Mouse (Mus musculus): ENCODE measurements around the gene Ccdc154.
"Not testable (repeated sequence)": the region's sequence is repeated elsewhere in the genome, so short reads cannot be mapped to it uniquely, and the experiment has no call there.

Gene Ccdc154

DNA sequence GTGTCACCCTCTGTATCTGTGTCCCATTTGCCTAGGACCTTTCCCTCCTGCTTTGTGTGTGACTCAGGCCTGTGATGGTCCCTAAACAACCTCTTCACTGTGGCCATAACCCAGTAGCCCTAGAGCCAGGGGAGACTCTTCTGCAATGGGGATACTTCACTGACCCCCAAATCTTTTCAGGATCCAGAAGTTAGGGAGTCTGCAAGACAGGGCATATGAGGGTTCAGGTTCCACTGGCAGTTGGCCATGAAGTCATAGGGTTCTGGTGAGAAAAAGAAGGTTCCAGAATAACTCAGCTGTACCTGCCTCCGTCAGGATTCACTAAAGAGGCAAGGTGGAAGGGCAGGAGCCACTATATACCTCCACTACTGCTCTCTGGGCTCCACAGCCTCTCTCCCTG is at the start of gene Ccdc154:
Ccdc154 (plus strand) TSS at position 301 of the 400 bp plus-strand sequence.
- no peak for DNase-seq (ENCODE audit: low read depth, low spot score)

DNA sequence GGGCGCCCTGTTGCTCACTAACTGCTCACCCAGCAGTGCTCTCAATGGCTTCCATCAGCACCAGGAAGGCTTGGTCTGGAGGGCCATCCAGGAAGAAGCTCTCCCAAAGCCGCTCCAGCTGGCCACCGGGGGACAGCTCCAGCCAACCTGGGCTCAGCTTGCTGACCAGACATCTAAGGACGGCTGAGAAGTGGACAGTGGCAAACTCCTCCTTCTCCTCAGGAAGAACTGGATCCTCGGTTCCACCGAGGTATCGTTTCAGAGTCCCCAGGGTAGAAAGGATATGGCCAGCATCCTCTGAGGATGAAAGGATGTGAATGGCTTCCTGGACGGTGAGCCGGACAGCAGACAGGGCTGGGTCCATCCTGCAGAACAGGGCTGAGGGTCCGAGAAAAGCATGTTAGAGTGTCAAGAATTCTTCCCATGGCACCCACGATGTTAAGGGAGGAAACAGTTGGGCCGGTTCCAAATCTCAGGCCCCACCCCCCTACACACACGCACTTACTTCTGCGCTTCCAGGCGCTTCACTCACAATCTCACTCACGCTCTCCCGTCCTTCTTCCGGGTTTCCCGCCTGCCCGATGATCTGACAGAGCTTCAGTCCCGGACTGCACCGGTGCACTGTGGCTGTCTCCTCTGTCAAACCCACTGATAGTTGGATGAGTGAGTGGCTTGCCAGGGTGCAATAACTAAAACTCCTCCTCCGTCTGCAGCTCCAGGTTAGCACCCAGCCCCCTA is 47.2 kb upstream of the Ccdc154 start:
- peak; percentile 34 for DNase-seq (ENCODE audit: low read depth, low spot score)

DNA sequence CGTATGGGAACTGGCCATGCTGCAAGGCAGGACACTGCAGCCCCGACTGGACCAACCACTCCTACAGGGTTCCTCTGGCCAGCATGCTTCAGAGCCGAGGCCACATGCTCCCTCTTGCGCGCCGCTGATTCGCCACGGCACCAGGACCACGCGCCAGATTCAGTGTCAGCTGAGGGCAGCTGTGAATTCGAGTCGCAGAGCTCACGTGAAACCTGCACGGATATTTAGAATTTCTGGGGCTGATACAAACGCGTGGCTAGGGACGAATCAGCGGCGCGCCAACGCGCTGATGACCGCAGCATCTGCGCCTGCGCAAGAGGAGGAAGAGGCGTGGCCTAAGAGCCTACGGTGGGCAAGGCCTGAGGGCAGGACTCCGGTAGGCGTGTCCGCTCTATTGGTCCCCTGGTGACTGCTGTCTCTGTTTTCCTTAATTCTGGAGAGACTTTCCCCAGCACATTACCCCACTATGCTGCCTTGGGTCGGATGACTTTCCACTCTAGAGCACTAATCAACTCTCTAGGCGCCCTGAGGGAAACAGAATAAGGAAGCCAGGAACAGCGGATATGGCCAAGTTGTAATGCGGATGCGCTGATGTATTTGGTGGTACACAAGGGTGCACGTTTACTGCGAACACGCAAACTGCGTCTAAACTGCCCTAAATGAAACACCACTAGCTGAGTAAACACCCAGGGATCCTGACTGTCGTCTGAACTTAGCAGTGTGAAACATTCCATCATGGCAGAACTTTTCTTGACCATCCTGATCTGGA is 46.4 kb upstream of the Ccdc154 start, which contains the start of gene Telo2:
Telo2 (minus strand) TSS at position 304 of the 769 bp plus-strand sequence.
- peak; percentile 91 for DNase-seq (ENCODE audit: low read depth, low spot score)

DNA sequence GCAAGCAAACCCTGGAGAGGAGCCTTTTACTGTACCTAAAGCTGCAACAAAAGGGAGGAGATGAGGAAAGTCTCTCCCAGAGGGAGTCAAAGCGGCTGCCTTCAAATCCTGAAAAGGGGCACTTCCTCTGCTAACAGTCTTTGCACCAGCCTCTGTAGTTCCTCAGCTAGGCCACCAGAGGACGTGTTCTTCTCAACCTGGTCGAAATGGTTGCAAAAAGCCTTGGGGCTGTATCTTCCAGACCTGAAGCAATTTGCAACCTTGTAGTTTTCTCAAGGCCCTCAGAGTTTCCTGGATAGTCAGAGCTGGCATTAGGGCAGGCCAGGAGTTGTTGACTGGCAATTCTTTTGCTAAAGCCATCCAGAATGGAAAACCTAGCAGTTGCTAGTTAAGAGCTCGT is 45.0 kb upstream of the Ccdc154 start:
- peak; percentile 72 for DNase-seq (ENCODE audit: low read depth, low spot score)

DNA sequence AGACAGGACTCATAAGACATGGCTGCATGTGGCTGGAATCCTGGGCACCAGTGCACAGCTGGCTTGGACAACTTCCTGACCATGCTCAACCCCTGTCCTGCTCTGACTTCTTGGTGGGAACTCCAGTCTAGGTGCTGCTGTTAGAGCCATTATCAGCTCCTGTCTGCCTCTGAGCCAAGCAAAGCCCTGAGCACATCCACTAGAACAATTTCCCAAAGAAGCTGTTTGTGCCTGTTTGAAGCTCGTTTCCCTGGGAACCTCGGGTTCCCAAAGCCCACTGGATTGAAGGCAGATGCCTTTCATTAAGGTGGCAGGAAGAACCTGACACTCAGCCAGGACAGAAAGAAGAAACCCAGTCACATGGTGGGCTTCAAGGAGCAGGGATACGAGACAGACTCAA is 41.9 kb upstream of the Ccdc154 start, which contains the start of gene Ptx4:
Ptx4 (plus strand) TSS at position 355 of the 400 bp plus-strand sequence.
- DNase-seq (ENCODE audit: low read depth, low spot score), result no peak

DNA sequence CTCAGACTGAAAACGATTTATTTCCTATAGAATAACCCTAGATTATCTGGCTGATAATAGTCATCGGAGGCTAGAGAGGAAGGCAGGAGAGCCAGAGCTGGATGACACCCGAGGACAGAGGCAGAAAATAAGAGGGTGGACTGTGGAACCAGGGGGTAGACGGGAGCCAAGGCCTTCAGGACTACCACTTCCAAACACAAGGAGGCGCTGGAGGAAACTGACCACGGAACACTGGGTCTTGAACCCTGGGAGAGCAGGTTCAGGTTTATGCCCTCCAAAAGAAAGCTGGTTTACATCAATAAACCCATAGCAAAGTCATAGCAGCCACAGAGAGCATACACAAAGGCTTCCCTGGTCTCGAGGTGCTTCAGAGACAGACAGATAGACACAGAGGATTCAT is 38.3 kb upstream of the Ccdc154 start:
- peak; percentile 37 for DNase-seq (ENCODE audit: low read depth, low spot score)

DNA sequence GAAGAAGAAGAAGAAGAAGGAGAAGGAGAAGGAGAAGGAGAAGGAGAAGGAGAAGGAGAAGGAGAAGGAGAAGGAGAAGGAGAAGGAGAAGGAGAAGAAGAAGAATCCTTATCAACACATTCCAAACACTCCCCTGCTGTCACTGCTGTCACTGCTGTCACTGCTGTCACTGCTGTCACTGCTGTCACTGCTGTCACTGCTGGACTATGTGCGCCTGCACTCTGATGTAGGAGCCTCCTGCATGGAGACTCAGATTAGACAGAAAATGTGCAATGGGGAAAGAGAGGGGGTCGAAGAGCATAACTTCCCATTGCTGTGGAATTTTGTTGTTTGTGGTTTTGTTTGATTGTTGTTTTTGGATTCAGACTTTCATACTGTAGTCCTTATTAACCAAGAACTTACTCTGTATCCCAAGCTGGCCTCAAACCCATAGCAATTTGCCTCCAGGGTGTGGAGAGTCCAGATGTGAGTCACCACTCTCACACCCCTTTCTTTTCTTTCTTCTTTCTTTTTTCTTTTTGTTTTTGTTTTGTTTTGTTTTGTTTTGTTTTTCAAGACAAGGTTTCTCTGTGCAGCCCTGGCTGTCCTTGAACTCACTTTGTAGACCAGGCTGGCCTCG is 36.7 kb upstream of the Ccdc154 start:
- DNase-seq (ENCODE audit: low read depth, low spot score), result not testable (repeated sequence)

DNA sequence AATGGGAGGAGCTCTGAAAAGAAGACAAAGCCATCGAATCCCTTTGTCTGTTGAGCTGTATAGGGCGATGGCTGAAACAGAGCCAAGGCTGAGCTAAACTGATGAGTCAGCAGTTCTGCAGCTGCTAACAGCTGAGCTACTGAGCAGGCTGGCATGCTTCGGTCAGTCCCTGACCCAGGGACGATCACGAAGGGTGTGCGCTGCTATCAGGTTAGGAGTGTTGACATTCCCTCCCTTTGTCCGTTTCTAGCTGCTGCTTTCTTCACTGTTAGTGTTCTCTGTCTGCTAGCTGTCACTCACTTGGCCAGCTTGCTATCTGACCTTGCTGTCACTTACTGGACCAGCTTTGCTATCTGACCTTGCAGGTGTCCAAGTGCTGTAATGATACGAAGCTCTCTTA is 35.2 kb upstream of the Ccdc154 start:
- peak; percentile 64 for DNase-seq (ENCODE audit: low read depth, low spot score)

DNA sequence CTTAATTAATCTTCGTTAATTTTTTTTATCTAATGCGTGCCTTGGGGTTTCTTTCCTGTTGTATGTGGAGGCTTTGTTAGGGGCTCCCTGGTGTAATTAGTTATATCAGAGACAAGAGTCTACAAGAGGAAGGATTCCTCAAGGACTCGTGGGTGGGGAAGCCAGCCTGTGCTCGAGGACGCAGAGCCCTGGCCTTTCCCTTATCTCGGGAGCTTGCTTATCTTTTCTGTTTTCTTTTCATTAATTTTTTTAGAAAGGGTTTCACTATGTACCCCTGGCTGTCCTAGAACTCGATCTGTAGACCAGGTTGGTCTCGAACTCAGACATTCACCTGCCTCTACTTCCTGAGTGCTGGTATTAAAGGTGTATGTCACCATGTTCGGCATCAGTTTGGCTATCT is 34.6 kb upstream of the Ccdc154 start:
- no peak for DNase-seq (ENCODE audit: low read depth, low spot score)

DNA sequence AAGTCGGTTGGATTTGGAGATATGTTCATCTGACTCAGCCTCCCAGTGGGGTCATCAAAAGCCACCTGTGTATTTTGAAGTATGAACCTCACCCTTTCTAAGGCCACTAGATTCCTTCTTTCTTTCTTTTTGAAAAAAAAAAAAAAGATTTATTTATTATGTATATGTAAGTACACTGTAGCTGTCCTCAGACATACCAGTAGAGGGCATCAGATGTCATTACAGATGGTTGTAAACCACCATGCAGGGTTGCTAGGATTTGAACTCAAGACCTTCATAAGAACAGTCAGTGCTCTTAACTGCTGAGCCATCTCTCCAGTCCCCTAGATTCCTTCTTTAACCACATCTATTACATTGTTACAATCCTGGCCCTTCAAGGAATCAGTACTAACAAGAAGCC is 32.2 kb upstream of the Ccdc154 start:
- DNase-seq (ENCODE audit: low read depth, low spot score), result no peak

DNA sequence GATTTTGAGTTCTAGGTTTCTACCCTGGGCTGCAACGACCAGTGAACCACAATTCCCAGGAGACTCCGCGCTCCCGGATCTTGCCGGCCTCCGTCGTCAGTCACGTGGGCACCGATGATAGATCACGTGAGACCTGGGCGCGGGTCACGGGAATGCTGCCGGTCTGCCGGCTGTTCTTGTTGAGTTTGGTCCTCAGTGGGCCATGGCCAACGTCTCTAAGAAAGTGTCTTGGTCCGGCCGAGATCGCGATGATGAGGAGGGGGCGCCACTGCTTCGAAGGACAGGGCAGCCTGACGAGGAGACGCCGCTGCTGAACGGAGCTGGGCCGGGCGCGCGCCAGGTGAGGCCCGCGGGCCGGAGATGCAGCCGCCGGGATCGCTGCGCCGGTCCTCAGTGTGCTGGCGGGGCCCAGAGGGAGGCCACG is 29.0 kb upstream of the Ccdc154 start, which contains the start of gene Clcn7:
Clcn7 (plus strand) TSS at position 117 of the 424 bp plus-strand sequence.
- peak; percentile 89 for DNase-seq (ENCODE audit: low read depth, low spot score)

DNA sequence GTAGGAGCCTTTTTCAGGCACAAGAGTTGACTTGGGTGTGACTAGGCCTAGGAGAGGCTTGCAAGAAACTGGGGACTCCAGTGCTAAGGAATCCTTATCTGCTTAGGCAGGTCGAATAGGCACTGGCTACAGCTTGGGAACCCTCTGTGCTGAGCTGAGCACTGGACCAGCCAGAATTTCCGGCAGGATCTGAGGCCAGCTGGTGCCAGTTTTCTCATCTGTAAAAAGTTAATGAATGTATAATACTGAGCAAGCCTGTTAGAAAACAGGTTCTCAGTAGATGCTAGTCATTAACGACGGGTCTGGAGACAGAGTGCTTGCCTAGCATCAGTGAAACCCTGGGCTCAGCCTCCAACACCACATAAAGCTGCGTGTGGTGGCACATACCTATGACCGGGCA is 26.6 kb upstream of the Ccdc154 start:
- DNase-seq (ENCODE audit: low read depth, low spot score), result no peak

DNA sequence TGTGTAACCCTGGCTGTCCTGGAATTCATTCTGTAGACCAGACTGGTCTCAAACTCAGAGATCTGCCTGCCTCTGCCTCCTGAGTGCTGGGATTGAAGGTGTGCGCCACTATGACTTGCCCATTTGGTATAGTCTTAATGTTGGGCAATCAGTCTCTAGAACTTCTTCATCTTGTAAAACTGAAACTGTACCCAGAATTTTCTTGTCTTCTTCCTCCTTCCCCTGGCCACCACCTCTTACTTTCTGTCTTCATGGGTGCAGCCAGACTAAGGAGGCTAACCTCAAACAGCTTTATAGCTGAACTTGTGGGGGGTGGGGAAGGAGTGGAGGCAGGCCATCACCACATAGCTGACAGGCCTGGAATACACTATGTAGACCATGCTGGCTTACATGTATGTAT is 23.5 kb upstream of the Ccdc154 start:
- no peak for DNase-seq (ENCODE audit: low read depth, low spot score)

DNA sequence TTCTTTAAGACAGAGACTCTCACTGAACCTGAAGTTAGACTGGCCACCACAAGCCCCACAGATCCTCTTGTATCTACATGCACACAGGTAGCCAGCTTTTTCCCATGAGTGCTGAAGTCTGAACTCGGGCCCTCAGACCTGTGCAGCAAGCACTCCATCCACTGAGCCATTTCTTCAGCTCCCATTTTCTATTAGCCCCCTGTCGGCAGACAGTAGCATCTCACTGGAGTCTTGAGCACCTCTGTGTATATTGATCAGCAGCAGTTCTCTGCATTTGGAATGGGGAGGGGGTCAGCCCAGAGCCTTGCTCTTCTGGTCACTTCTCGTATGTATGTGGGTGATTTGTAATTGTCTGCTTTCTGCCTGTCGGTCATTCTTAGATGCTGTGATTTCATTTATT is 22.3 kb upstream of the Ccdc154 start:
- DNase-seq (ENCODE audit: low read depth, low spot score), result peak; percentile 70

DNA sequence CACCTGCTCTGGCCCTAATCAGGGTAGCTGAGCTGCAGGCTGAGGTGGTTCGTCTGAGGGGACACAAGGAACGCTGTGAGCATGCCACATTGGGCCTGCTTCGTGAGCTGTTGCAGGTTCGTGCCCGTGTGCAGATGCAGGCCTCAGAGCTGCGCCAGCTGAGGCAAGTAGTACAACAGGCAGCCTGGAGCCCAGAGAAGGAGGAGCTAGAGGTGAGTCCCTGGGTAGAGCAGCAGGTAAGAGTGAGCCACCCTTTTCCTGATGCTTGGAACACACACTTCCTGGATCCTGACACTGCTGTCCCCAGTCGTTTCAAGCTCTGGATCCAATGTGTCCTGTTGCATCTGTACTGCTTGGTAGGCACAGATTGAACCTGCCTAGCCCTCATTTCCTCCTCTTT is 1.1 kb downstream of the Ccdc154 start:
- no peak for DNase-seq (ENCODE audit: low read depth, low spot score)

DNA sequence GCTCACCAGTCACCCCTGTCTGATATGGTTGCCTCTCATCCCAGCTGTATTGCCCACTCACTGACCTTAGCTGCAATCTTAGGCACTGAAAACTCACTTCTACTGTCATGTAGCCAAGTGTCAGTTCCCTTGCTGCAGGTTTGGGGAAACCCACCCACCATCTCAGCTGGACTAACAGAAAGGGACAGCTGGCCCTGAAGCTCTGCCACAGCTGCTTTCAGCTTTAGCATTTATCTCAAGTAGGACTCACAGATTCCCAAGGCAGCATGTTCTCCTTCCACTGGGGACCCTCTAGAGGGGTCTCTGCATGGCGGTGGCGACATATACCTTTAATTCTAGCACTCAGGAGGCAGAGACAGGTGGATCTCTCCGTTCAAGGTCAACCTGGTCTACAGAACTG is 2.5 kb downstream of the Ccdc154 start:
- DNase-seq (ENCODE audit: low read depth, low spot score), result no peak

DNA sequence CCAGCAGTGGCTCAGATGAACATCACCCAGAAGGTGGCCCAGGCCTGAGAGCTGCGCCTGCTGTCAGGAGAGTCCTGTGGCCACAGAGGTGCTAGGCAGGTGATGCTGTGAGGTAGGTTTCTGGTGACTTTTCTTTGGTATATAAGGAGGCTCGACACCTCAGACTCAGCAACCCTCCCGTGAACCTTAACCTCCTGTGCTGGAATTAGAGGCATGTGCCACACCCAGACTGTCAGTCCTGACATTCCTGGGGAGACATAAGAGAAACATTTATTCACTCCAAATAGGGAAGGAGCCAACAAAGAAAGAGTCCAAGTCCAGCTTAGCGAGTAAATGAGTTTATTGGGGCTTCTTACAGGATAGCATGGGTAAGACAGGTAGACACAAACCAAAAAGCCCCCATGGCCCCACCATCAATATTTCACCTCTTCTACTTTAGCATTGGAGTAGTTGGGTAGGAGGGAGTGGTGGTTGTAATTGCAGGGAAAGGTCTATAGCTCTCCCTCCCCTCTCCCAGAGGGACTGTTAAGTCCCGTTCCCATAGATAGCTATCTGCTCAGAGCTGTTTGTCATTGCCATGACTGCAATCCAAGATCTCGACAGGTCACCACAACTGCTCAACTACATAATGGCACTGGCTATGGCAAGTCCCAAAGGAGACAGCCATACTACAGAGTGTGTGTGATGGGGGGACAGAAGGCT is 3.9 kb downstream of the Ccdc154 start:
- no peak for DNase-seq (ENCODE audit: low read depth, low spot score)

DNA sequence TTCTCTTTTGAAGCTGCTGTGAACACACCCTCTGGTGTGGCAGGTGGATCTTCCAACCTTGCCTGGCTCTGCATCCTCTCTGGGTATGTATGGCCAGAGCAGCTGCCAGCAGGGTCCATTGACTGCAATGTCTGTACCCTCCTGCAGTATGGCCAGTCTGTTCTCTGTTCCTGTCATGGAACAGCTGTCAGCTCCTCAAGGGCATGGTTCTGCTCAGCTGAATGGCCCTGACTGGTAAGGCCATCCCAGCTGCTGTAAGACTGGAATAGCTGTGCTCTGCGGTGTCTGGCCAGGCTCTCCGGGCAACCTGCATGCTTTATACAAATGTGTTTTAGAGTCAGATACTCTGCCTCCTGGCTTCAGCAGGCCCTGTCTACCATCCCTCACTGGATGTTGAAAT is 7.4 kb downstream of the Ccdc154 start:
- no peak for DNase-seq (ENCODE audit: low read depth, low spot score)

DNA sequence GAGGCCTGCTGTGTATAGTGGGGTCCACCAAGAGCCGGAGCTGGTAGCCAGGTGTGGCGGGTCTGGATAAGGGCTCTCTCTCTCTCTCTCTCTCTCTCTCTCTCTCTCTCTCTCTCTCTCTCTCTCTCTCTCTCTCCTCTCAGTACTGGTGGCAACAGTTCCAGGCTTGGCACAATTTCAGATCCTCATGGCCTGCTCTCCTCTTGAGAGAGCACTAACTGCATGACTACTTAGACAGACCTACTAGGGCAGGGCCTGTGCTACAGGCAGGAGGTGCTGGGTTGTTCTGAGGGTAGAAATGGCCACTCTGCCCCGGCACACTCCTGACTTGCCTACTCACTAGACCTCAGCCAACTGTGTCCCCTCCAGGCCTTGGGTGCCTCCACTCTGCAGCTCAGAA is 10.3 kb downstream of the Ccdc154 start:
- no peak for DNase-seq (ENCODE audit: low read depth, low spot score)

DNA sequence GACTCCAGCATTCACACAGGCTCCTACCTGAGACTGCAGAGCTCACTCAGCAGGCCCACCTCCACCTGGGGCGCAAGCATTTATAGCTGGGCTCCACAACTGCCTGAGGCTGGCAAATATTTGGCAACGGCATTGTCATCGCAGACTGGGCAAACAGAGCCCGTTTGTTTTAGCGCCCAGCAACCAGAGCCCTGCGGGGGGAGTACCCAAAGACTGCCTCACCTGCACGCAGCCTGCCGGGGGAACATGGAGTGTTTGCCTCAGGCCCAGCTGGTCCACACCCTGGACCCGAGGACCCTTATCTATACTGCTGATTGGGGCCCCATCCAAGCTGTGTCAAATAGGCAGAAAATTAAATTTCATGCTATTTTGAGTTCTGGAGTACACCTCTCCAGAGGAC is 13.2 kb downstream of the Ccdc154 start, which contains the start of gene Gm38655:
Gm38655 (minus strand) TSS at position 61 of the 400 bp plus-strand sequence.
- DNase-seq (ENCODE audit: low read depth, low spot score), result no peak

DNA sequence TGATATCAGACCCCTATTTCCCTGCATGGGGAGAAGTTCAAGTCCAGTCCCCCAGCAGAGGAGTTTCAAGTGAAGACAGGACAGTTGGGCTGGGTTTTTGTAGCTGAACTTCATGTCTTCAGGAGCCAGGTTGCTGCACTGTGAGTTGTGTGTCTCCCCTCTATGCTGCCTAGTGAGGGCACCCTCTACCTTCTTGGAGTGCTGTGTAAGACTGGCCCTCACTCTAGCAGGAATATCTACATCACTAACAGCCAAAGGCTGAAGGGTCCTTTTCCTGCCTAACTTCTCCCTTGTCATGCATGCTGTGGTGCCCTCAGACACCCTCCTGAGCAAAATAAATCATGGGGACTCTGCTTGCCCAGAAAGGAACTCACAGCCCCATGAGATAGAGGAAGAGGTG is 21.0 kb downstream of the Ccdc154 start:
- no peak for DNase-seq (ENCODE audit: low read depth, low spot score)
